Mouse (Mus musculus): ENCODE results near the gene Chrnb4. TPM values are rescaled to one million over a fixed set of nuclear protein-coding genes. Genes with fewer than 3 reads are reported as not detected.

Gene Chrnb4
- polyA plus RNA-seq, 1 experiment from 2014 or later: 2.5 TPM

DNA sequence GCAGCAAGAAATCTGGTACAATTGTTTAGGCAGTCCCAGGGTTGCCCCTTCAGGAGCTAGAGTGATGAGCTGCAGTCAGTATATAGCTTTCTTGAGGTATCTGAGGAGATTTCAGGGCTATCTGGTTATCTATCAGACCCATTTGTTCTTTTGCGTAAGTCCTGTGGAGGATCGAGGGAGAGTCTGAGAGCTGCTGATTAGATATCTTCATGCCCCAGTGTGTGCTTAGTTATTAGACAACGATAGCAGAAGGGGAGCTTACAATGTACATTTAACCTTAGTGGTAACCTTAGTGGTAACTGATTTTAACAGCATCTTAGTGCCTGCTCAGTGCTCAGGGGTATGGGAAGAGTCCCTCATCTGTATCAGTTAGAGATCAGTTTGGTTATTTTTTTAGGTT, 52.9 kb downstream of the Chrnb4 start:
- Histone ChIP-seq H3K9me3 (ENCODE audit: control insufficient read depth, low read length) (no peaks in the 10 kb centered on the region), H3K9ac (ENCODE audit: low read length) (no peak overlapping the region), H3K27ac (ENCODE audit: low read depth, low read length) (no peak overlapping the region), H3K27me3 (ENCODE audit: control insufficient read depth, insufficient read depth, low read length) (no peaks in the 10 kb centered on the region), H3K4me2 (no peak overlapping the region), H3K36me3 (ENCODE audit: control insufficient read depth, insufficient read depth, low read length) (no peaks in the 10 kb centered on the region), H3K4me1 (ENCODE audit: control insufficient read depth, insufficient read depth, low read length) (no peaks in the 10 kb centered on the region), H3K4me3 (ENCODE audit: low read depth, low read length) (no peak overlapping the region)
- ATAC-seq (ENCODE audit: low FRiP score): no peak
- WGBS: 86% methylated on average over 3 of the region's 3 CpGs
- DNase-seq (ENCODE audit: low spot score, missing footprints): peak; percentile 17

DNA sequence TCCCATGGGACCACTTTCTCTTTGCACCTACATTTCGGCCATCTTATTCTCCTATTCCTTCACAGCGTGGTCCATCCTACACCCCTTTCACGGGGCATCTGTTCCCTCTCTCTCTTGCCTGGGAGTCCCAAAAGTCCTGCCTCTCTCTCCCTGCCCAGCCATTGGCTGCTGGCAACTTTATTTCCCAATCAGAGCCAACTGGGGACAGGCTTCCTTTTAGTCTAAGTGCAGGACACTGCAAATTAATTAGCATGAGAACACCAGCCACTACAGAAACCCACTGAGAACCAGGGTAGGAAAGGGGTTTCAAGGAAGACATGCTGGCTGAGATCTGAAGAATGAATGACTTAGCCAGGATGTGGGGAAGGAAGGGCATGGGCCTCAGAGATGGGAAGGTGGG, 54.2 kb downstream of the Chrnb4 start:
- WGBS: 36% methylated on average over 3 of the region's 3 CpGs
- no peak for ATAC-seq (ENCODE audit: low FRiP score)
- no peaks in the 10 kb centered on the region for H3K9me3 ChIP-seq (ENCODE audit: control insufficient read depth, low read length)

DNA sequence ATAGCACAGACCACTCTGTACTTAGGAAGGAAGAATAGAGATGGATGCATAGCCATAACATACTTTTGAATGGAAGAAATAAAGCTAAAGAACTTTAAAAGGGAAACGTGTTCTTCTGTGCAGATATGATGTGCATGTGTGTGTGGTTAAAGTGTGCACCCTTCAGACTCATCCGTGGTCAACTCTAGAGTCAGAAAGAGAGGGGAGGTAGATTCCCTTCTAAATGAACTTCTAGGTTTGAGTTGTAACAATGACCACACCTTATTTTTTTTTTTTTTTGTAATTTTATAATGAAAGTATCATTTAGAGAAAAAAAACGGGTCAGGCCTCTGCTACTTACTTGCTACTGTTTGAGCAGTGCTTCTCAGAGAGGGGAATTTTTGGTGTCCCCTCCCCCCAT, 58.2 kb downstream of the Chrnb4 start:
- 85% methylated on average over 3 of the region's 3 CpGs for WGBS
- no peak overlapping the region for H3K9ac ChIP-seq (ENCODE audit: low read length)
- no peaks in the 10 kb centered on the region for H3K9me3 ChIP-seq (ENCODE audit: control insufficient read depth, low read length)
- no peak overlapping the region for H3K4me2 ChIP-seq
- H3K27ac ChIP-seq (ENCODE audit: low read depth, low read length): no peak overlapping the region
- H3K27me3 ChIP-seq (ENCODE audit: control insufficient read depth, insufficient read depth, low read length): no peaks in the 10 kb centered on the region
- ATAC-seq (ENCODE audit: low FRiP score) (no peak), DNase-seq (ENCODE audit: low spot score, missing footprints) (no peak)
- no peaks in the 10 kb centered on the region for H3K36me3 ChIP-seq (ENCODE audit: control insufficient read depth, insufficient read depth, low read length)
- H3K4me3 ChIP-seq (ENCODE audit: low read depth, low read length): no peak overlapping the region
- no peaks in the 10 kb centered on the region for H3K4me1 ChIP-seq (ENCODE audit: control insufficient read depth, insufficient read depth, low read length)

More for the DNA sequence above, 54.2 kb downstream of the Chrnb4 start:
- H3K27me3 ChIP-seq (ENCODE audit: control insufficient read depth, insufficient read depth, low read length): no peaks in the 10 kb centered on the region
- H3K4me3 ChIP-seq (ENCODE audit: low read depth, low read length): no peak overlapping the region
- no peak overlapping the region for H3K27ac ChIP-seq (ENCODE audit: low read depth, low read length)
- no peak overlapping the region for H3K9ac ChIP-seq (ENCODE audit: low read length)
- no peak for DNase-seq (ENCODE audit: low spot score, missing footprints)
- H3K4me1 ChIP-seq (ENCODE audit: control insufficient read depth, insufficient read depth, low read length): no peaks in the 10 kb centered on the region
- no peak overlapping the region for H3K4me2 ChIP-seq
- H3K36me3 ChIP-seq (ENCODE audit: control insufficient read depth, insufficient read depth, low read length): no peaks in the 10 kb centered on the region

- Histone ChIP-seq H3K4me1 (ENCODE audit: control insufficient read depth, insufficient read depth, low read length) (peaks cover 10% of the 10 kb centered on the region; the same call in 1 of the 2 replicates), H3K27me3 (ENCODE audit: control insufficient read depth, insufficient read depth, low read length) (peaks cover 13% of the 10 kb centered on the region), H3K36me3 (ENCODE audit: control insufficient read depth, insufficient read depth, low read length) (no peaks in the 10 kb centered on the region), H3K27ac (ENCODE audit: low read depth, low read length) (no peak overlapping the region), H3K4me2 (peak overlapping the region; percentile 89), H3K9ac (ENCODE audit: low read length) (no peak overlapping the region), H3K9me3 (ENCODE audit: control insufficient read depth, low read length) (no peaks in the 10 kb centered on the region), H3K4me3 (ENCODE audit: low read depth, low read length) (peak overlapping the region; percentile 59; the same call in 1 of the 2 replicates)
- peak; percentile 91 for DNase-seq (ENCODE audit: low spot score, missing footprints)
- WGBS: 7% methylated on average over 7 of the region's 7 CpGs
- no peak for ATAC-seq (ENCODE audit: low FRiP score)
Measured at GRCm38 (mm10) chr9:54982401-54982800, 66.2 kb downstream of the Chrnb4 start.

GRCm38 (mm10) chr9:54981291-54982191, 67.0 kb downstream of the Chrnb4 start:
- peaks cover 13% of the 10 kb centered on the region for H3K27me3 ChIP-seq (ENCODE audit: control insufficient read depth, insufficient read depth, low read length)
- peaks cover 10% of the 10 kb centered on the region; the same call in 1 of the 2 replicates for H3K4me1 ChIP-seq (ENCODE audit: control insufficient read depth, insufficient read depth, low read length)
- no peaks in the 10 kb centered on the region for H3K9me3 ChIP-seq (ENCODE audit: control insufficient read depth, low read length)
- peak overlapping the region; percentile 89 for H3K4me2 ChIP-seq
- WGBS: under 1% methylated on average over 79 of the region's 85 CpGs
- H3K9ac ChIP-seq (ENCODE audit: low read length): peak overlapping the region; percentile 58
- peak overlapping the region; percentile 20; the same call in 1 of the 2 replicates for H3K27ac ChIP-seq (ENCODE audit: low read depth, low read length)
- DNase-seq (ENCODE audit: low spot score, missing footprints) (peak; percentile 99), ATAC-seq (ENCODE audit: low FRiP score) (peak; percentile 92)
- peak overlapping the region; percentile 59 for H3K4me3 ChIP-seq (ENCODE audit: low read depth, low read length)
- no peaks in the 10 kb centered on the region for H3K36me3 ChIP-seq (ENCODE audit: control insufficient read depth, insufficient read depth, low read length)

DNA sequence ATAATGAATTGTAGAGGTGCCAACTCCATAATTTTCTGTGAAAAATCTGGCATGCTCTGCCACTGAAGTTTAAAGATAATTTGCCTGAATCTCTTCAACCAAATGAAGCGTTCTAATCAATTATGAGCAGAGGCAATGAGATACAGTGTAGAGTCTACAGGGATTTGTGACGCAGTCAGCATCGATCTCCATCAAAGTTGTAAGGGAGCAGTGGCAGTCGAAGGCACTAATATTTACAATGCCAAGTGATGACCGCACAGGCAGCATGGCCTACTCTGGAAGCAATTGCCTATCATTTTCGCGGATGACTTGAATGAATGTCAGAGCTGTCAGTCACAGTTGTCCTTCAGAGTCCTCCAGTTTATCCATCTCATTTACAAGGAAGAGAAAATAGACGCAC, 67.9 kb downstream of the Chrnb4 start, which contains the start of gene Chrna5:
TSS of gene Chrna5 (plus strand) at position 207 of the 400 bp plus-strand sequence.
- WGBS: 56% methylated on average over 8 of the region's 8 CpGs
- ATAC-seq (ENCODE audit: low FRiP score) (peak; percentile 60), DNase-seq (ENCODE audit: low spot score, missing footprints) (peak; percentile 85)

More for the DNA sequence above, 67.9 kb downstream of the Chrnb4 start, which contains the start of gene Chrna5:
- H3K9me3 ChIP-seq (ENCODE audit: control insufficient read depth, low read length): no peaks in the 10 kb centered on the region
- H3K4me3 ChIP-seq (ENCODE audit: low read depth, low read length): peak within 1 kb of the TSS; percentile 59
- peak within 1 kb of the TSS; percentile 58 for H3K9ac ChIP-seq (ENCODE audit: low read length)
- H3K27ac ChIP-seq (ENCODE audit: low read depth, low read length): peak within 1 kb of the TSS; percentile 20; the same call in 1 of the 2 replicates
- peak within 1 kb of the TSS; percentile 89 for H3K4me2 ChIP-seq
- no peaks in the 10 kb centered on the region for H3K36me3 ChIP-seq (ENCODE audit: control insufficient read depth, insufficient read depth, low read length)
- H3K27me3 ChIP-seq (ENCODE audit: control insufficient read depth, insufficient read depth, low read length): peaks cover 13% of the 10 kb centered on the region
- H3K4me1 ChIP-seq (ENCODE audit: control insufficient read depth, insufficient read depth, low read length): peaks cover 10% of the 10 kb centered on the region; the same call in 1 of the 2 replicates

Other genes with a start within 250 kb of the Chrnb4 start
- 64.5 and 72.6 TPM in 2 replicates for gene Ireb2, start 185.0 kb downstream of the Chrnb4 start, polyA plus RNA-seq (2014; fragmentation: Nextera tagmentation; extraction: Ambion mirVana)
- gene Hykk, start 131.5 kb downstream of the Chrnb4 start, polyA plus RNA-seq (2014; fragmentation: Nextera tagmentation; extraction: Ambion mirVana): 4.2 and 4.5 TPM in 2 replicates
- 332 and 341 TPM in 2 replicates for gene Psma4, start 98.0 kb downstream of the Chrnb4 start, polyA plus RNA-seq (2014; fragmentation: Nextera tagmentation; extraction: Ambion mirVana)
- gene AY074887, start 97.8 kb downstream of the Chrnb4 start, polyA plus RNA-seq (2014; fragmentation: Nextera tagmentation; extraction: Ambion mirVana): 0.79 and 0.81 TPM in 2 replicates
- 6.5 and 7.7 TPM in 2 replicates for gene Chrna5, start 67.9 kb downstream of the Chrnb4 start, polyA plus RNA-seq (2014; fragmentation: Nextera tagmentation; extraction: Ambion mirVana)
- 11.6 and 12.3 TPM in 2 replicates for gene Chrna3, start 22.2 kb downstream of the Chrnb4 start, polyA plus RNA-seq (2014; fragmentation: Nextera tagmentation; extraction: Ambion mirVana)
- gene Ube2q2, start 100.1 kb upstream of the Chrnb4 start, polyA plus RNA-seq (2014; fragmentation: Nextera tagmentation; extraction: Ambion mirVana): 50.1 and 55.0 TPM in 2 replicates
- gene Fbxo22, start 160.1 kb upstream of the Chrnb4 start, polyA plus RNA-seq (2014; fragmentation: Nextera tagmentation; extraction: Ambion mirVana): 84.6 and 92.5 TPM in 2 replicates

Measured in midbrain, embryonic 11.5 days (tissue).